Mouse (Mus musculus): ENCODE results near the gene Dgkb.

Dgkb gene

DNA sequence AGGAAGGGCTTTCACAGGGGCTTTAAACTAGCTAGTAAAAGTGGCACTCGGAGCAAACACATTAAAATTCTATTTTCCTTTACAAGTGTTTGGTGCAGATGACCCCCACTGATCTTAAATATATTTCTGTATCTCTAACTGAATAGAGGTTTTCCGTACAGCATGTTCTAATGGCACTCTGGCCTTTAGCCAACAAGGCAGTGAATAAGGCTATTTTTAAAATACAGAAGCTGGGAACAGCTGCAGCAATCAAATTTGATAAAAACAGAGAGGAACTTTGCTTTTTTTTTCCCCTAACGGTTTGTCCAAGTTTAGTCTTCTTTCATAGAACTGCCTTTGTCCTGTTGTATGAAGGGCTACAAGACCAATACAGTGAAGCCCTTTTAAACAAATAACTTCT lies 776.5 kb downstream of the Dgkb start:
- DNase-seq (ENCODE audit: low spot score in 2 of 2) = no peak

DNA sequence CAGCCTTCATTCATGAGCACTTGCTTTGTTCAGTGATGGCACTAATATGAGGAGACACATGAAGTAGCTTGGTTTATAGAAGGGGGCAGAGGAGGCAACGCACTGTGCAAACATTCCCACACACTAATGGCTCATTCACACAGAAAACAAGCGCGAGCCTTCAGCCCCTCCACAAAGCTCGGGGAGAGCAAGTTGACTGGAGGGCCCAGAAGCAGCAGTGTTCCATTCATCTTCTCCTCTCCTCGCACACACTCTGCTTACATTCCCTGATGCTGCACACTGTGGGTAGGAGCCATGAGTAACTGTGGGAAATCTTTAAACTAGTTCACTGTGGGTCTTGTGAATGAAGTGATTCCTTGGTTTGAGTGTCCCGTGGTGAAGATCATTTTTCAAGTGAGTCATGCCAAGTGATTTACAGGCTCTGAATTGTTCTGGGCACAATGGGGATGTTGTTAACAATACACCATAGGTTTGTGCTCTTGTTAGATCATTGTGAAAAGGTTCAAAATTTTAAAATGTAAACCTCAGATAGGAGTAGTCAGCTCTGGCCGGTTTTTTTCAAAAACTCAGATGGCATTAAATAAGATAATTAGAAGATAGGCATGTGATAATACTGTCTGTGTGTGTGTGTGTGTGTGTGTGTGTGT lies 779.0 kb downstream of the Dgkb start:
- DNase-seq (ENCODE audit: low spot score in 2 of 2) = no peak

DNA sequence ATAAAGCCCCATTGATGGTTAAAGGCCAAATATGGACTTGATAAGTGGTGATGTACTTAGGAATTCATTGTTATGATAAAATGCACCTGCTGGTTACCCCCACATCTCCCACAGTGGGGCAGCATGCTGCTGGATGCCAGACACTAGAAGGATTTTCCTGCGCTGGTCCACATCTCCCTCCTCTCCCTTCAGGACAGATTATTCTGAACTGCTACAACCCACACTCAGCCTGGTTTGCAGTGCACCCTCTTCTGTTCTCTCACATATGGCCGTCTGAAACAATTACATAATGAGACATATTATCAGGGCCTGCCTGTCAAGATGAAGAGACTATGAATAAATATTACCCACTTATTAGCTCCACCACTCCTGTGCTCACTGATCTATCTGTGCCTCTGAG lies 780.6 kb downstream of the Dgkb start:
- DNase-seq (ENCODE audit: low spot score in 2 of 2) = no peak

DNA sequence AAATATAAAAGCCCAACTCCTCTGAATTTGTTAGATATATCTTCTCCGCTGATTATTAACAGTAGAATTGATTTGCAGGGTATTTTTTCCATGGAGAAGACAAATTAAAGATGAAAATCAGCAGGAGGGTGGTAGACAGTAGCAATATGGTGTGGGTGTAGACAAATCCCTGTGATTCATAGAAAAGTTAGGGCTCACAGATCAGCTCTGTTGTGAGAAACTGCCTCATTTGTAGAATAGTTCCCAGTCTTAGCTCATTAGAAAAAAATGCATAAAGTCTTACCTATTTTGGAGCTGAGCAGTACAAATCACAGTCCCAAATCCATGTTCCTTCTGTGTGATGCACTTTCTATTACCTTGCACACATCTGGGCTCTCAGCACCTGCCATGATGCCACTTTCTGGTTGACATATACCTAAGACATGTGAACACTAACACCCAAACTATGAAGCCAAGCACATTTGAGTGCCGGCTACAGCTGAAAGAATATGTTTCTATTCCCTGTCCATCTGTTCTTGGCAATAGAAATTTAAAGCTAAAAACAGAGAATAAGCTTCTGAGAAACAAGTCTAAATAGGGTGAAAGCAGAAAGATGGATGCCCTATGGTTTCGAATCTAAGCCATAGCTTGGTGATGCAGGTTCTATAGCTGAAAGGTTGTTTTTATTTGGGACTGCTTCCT lies 782.8 kb downstream of the Dgkb start:
- no peak for DNase-seq (ENCODE audit: low spot score in 2 of 2)

DNA sequence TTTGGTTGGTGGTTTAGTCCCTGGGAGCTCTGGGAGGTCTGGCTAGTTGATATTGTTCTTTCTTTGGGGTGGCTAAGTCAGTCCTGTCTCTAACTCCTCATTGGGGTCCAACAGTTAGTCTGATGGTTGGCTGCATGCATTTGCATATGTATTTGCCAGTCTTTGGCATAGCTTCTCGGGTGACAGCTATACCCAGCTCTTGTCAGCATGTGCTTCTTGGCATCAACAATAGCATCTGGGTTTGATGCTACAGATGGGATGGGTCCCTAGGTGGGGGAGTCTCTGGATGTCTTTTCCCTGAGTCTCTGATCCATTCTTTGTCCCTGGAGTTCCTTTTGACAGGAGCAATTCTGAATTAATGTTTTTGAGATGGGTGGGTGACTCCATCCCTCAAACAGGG lies 790.6 kb downstream of the Dgkb start:
- no peak for DNase-seq (ENCODE audit: low spot score in 2 of 2)

DNA sequence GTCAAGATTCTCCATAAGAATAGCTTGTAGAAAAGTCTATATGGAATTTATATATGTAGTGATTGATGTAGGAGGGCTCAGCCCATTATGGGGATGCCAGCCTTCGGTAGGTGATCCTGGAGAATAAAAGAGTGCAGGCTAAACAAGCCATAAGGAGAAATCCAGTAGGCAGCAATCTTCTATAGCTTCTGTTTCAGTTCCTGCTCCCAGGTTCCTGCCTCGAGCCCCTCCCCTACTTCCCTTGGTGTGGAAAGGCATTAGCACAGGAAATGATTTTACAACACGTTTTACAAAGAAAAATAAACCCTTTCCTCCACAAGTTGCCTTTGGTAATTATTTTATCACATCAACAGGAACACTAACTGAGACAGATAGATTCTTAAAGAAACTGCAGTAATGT lies 850.7 kb downstream of the Dgkb start:
- no peak for DNase-seq (ENCODE audit: low spot score in 2 of 2)
